Mouse (Mus musculus): ENCODE data around the gene Myog. TPM values are rescaled to one million over a fixed set of nuclear protein-coding genes. Genes with fewer than 3 reads are reported as not detected.

Myog gene
- polyA plus RNA-seq, 2 experiments: 149 to 165 TPM

DNA sequence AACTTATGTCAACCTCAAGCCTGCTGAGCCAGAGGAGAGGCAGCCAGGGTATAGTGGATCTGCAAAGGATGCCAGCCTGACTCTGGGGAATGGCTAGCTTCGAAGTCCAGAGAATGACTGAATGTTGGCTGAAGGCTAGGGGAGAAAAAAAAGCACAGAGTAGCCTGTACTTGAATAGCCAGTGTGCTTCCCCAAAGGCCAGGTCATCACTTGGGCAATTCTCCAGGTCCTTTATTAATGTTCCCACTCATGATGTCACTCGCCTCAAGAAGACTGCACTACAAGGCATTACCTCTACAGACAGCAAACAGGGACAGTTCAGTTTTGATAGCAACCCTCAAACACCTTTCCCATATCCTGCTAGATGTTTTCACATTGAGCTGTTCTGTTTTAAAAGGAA lies 20.5 kb downstream of the Myog start:
- Histone ChIP-seq H3K9me3 (ENCODE audit: control insufficient read depth, low read length) (no peaks in the 10 kb centered on the region), H3K9ac (ENCODE audit: low read depth, low read length, severe bottlenecking) (no peak overlapping the region)
- WGBS: 92% methylated on average over 2 of the region's 2 CpGs

DNA sequence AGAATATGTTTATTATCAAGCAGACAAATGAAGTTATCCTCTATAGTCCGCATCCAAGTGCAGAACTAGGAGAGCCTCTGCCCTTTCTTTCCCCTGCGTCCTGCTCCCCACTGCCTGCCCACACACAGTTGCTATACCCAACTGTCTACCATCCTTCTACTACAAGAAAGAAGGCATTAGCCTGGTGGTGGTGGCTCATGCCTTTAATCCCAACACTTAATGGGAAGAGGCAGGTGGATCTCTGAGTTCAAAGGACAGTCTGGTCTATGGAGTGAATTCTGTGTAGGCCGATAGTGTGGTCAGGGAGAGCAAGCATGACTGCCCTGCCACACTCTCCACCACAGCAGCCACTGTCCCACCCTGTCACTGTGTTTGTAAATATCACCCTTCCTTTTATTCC lies 20.9 kb downstream of the Myog start:
- 0 out of 2 replicates have a peak, but pooled peaks cover 4% of the 10 kb centered on the region for H3K36me3 ChIP-seq (ENCODE audit: control insufficient read depth, insufficient read depth, low read length)
- 93% methylated on average over 3 of the region's 3 CpGs for WGBS
- no peaks in the 10 kb centered on the region for H3K9me3 ChIP-seq (ENCODE audit: control insufficient read depth, low read length)
- no peak overlapping the region for H3K9ac ChIP-seq (ENCODE audit: low read depth, low read length, severe bottlenecking)
- no peak overlapping the region for H3K4me2 ChIP-seq (replicated peaks; ENCODE audit: low read depth, low read length, severe bottlenecking)
- no peaks in the 10 kb centered on the region for H3K27me3 ChIP-seq (ENCODE audit: control insufficient read depth, insufficient read depth, low read length)
- no peak overlapping the region for H3K27ac ChIP-seq (replicated peaks; ENCODE audit: low read depth, low read length)
- no peak for TF ChIP-seq POLR2A (IDR thresholded peaks at IDR 0.05; ENCODE audit: borderline replicate concordance, extremely low read depth, insufficient read depth, insufficient read length)
- DNase-seq (ENCODE audit: low spot score): no peak
- H3K4me1 ChIP-seq (ENCODE audit: control insufficient read depth, insufficient read depth, low read length): no peaks in the 10 kb centered on the region
- no peak overlapping the region for H3K4me3 ChIP-seq (replicated peaks; ENCODE audit: low read length)
- ATAC-seq (ENCODE audit: low FRiP score, low read depth): no peak

More for the DNA sequence above, 20.5 kb downstream of the Myog start:
- DNase-seq (ENCODE audit: low spot score) (no peak), ATAC-seq (ENCODE audit: low FRiP score, low read depth) (no peak)
- no peaks in the 10 kb centered on the region for H3K27me3 ChIP-seq (ENCODE audit: control insufficient read depth, insufficient read depth, low read length)
- no peak for TF ChIP-seq POLR2A (IDR thresholded peaks at IDR 0.05; ENCODE audit: borderline replicate concordance, extremely low read depth, insufficient read depth, insufficient read length)
- no peak overlapping the region for H3K27ac ChIP-seq (replicated peaks; ENCODE audit: low read depth, low read length)
- H3K4me1 ChIP-seq (ENCODE audit: control insufficient read depth, insufficient read depth, low read length): no peaks in the 10 kb centered on the region
- H3K36me3 ChIP-seq (ENCODE audit: control insufficient read depth, insufficient read depth, low read length): 0 out of 2 replicates have a peak, but pooled peaks cover 4% of the 10 kb centered on the region
- H3K4me2 ChIP-seq (replicated peaks; ENCODE audit: low read depth, low read length, severe bottlenecking): no peak overlapping the region
- H3K4me3 ChIP-seq (replicated peaks; ENCODE audit: low read length): no peak overlapping the region

DNA sequence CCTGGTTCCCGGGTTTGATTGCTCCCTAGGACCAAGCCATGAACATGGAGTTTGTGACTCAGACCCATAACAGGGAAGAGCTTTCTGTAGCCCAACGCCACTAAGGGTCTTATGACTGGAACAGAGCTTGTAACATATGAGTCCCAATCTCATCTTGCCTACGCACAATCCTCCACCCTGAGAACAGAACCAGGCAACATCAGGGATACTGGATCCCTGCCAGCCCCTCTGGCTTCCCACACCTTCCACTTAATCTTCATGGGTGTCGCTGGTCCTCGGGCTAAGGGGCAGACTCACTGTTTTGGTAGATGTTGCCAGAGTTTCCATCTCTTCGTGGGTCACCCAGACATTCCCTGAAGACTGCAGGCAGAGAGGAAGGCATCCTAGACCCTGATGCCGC lies 22.0 kb downstream of the Myog start:
- no peak for TF ChIP-seq POLR2A (IDR thresholded peaks at IDR 0.05; ENCODE audit: borderline replicate concordance, extremely low read depth, insufficient read depth, insufficient read length)
- H3K4me2 ChIP-seq (replicated peaks; ENCODE audit: low read depth, low read length, severe bottlenecking): no peak overlapping the region
- peaks cover 8% of the 10 kb centered on the region; the same call in 1 of the 2 replicates for H3K36me3 ChIP-seq (ENCODE audit: control insufficient read depth, insufficient read depth, low read length)
- DNase-seq (ENCODE audit: low spot score) (no peak), ATAC-seq (ENCODE audit: low FRiP score, low read depth) (no peak)
- H3K4me3 ChIP-seq (replicated peaks; ENCODE audit: low read length): no peak overlapping the region
- no peaks in the 10 kb centered on the region for H3K27me3 ChIP-seq (ENCODE audit: control insufficient read depth, insufficient read depth, low read length)
- H3K9ac ChIP-seq (ENCODE audit: low read depth, low read length, severe bottlenecking): no peak overlapping the region
- no peaks in the 10 kb centered on the region for H3K9me3 ChIP-seq (ENCODE audit: control insufficient read depth, low read length)
- H3K27ac ChIP-seq (replicated peaks; ENCODE audit: low read depth, low read length): no peak overlapping the region
- 91% methylated on average over 7 of the region's 7 CpGs for WGBS
- H3K4me1 ChIP-seq (ENCODE audit: control insufficient read depth, insufficient read depth, low read length): no peaks in the 10 kb centered on the region

DNA sequence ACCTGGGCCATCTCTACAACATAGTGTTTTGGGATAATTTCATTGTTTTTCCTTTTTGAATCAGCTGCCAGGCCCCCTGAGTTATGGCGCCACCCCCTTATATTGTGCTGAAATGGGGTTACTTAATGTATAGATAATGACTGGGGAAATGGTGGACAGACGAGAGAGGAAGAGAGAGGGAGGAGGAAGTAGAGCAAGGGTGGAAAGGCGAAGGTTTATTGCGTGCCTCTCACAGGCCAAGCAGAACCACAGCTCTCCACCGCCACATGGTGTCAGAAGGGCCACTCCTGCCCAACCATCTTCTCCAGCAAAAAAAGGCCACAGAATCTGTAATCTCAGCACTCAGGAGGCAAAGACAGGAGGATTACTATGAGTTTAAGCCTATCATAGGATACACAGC lies 25.4 kb downstream of the Myog start:
- Histone ChIP-seq H3K4me2 (replicated peaks; ENCODE audit: low read depth, low read length, severe bottlenecking) (no peak overlapping the region), H3K4me1 (ENCODE audit: control insufficient read depth, insufficient read depth, low read length) (no peaks in the 10 kb centered on the region), H3K9ac (ENCODE audit: low read depth, low read length, severe bottlenecking) (no peak overlapping the region), H3K27ac (replicated peaks; ENCODE audit: low read depth, low read length) (no peak overlapping the region), H3K27me3 (ENCODE audit: control insufficient read depth, insufficient read depth, low read length) (no peaks in the 10 kb centered on the region), H3K36me3 (ENCODE audit: control insufficient read depth, insufficient read depth, low read length) (peaks cover 11% of the 10 kb centered on the region; the same call in 1 of the 2 replicates), H3K9me3 (ENCODE audit: control insufficient read depth, low read length) (no peaks in the 10 kb centered on the region), H3K4me3 (replicated peaks; ENCODE audit: low read length) (no peak overlapping the region)
- 89% methylated on average over 5 of the region's 5 CpGs for WGBS
- TF ChIP-seq POLR2A (IDR thresholded peaks at IDR 0.05; ENCODE audit: borderline replicate concordance, extremely low read depth, insufficient read depth, insufficient read length): no peak
- DNase-seq (ENCODE audit: low spot score) (no peak), ATAC-seq (ENCODE audit: low FRiP score, low read depth) (no peak)

DNA sequence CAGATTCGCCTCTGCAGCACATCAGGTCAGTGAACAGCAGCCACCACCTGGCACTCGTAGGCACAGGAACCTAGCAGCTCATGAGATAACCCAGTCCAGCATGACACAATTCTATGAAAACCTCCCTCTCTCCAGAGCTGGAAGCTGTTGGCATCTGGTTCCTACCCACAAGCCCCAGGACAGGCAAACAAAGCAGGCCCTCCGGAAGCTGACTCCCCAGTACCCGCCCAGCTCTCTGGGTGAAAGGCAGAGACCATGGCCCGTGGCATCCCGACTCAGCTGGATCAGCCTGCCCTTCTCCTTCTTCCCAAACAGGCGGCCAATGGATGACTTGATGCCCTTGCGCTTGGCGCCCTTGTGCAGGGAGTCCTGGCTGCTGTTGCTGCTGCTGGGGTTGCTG lies 26.6 kb downstream of the Myog start:
- no peak for ATAC-seq (ENCODE audit: low FRiP score, low read depth)
- H3K9me3 ChIP-seq (ENCODE audit: control insufficient read depth, low read length): no peaks in the 10 kb centered on the region
- no peak overlapping the region for H3K4me2 ChIP-seq (replicated peaks; ENCODE audit: low read depth, low read length, severe bottlenecking)
- H3K36me3 ChIP-seq (ENCODE audit: control insufficient read depth, insufficient read depth, low read length): peaks cover 11% of the 10 kb centered on the region; the same call in 1 of the 2 replicates
- 87% methylated on average over 9 of the region's 9 CpGs for WGBS
- no peak overlapping the region for H3K9ac ChIP-seq (ENCODE audit: low read depth, low read length, severe bottlenecking)
- DNase-seq (ENCODE audit: low spot score): no peak
- H3K4me1 ChIP-seq (ENCODE audit: control insufficient read depth, insufficient read depth, low read length): peaks cover 9% of the 10 kb centered on the region
- no peak for TF ChIP-seq POLR2A (IDR thresholded peaks at IDR 0.05; ENCODE audit: borderline replicate concordance, extremely low read depth, insufficient read depth, insufficient read length)
- H3K27me3 ChIP-seq (ENCODE audit: control insufficient read depth, insufficient read depth, low read length): no peaks in the 10 kb centered on the region
- no peak overlapping the region for H3K27ac ChIP-seq (replicated peaks; ENCODE audit: low read depth, low read length)
- no peak overlapping the region for H3K4me3 ChIP-seq (replicated peaks; ENCODE audit: low read length)

DNA sequence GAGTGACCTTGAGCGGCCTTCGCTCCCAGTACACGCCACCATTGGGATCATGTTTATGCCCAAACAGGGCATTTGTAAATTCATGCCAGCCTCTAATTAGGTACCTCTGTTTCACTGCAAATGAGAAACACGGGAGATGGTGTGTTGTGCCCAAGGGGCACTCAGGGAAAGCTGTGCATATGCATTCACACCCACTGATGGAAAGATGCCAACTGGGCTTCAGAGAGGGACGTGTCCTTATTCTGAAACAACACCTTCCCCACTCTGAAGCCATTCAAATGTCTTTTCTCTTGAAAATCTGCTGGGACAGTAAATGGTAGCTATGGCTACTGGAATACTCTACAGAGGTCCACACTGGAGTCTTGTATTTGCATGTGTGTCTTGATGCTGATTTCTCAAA lies 28.5 kb downstream of the Myog start:
- TF ChIP-seq POLR2A (IDR thresholded peaks at IDR 0.05; ENCODE audit: borderline replicate concordance, extremely low read depth, insufficient read depth, insufficient read length): no peak
- no peak overlapping the region for H3K4me3 ChIP-seq (replicated peaks; ENCODE audit: low read length)
- no peak overlapping the region for H3K27ac ChIP-seq (replicated peaks; ENCODE audit: low read depth, low read length)
- ATAC-seq (ENCODE audit: low FRiP score, low read depth) (no peak), DNase-seq (ENCODE audit: low spot score) (no peak)
- peaks cover 7% of the 10 kb centered on the region; the same call in 1 of the 2 replicates for H3K36me3 ChIP-seq (ENCODE audit: control insufficient read depth, insufficient read depth, low read length)
- H3K4me2 ChIP-seq (replicated peaks; ENCODE audit: low read depth, low read length, severe bottlenecking): no peak overlapping the region
- 88% methylated on average over 5 of the region's 5 CpGs for WGBS
- no peaks in the 10 kb centered on the region for H3K27me3 ChIP-seq (ENCODE audit: control insufficient read depth, insufficient read depth, low read length)
- H3K4me1 ChIP-seq (ENCODE audit: control insufficient read depth, insufficient read depth, low read length): peaks cover 9% of the 10 kb centered on the region
- no peaks in the 10 kb centered on the region for H3K9me3 ChIP-seq (ENCODE audit: control insufficient read depth, low read length)
- no peak overlapping the region for H3K9ac ChIP-seq (ENCODE audit: low read depth, low read length, severe bottlenecking)

All from limb, embryonic 14.5 days (tissue).